Mouse (Mus musculus) limb, embryonic 10.5 days (tissue): ENCODE results near the gene Vamp3. TPM values are rescaled to one million over a fixed set of nuclear protein-coding genes. Genes with fewer than 3 reads are reported as not detected.

Source experiments
- polyA plus RNA-seq: library from polyadenylated mRNA; unstranded; fragments of >200 nt; fragmentation: Nextera tagmentation; extraction: Ambion mirVana; gene quantifications from 2 replicates; pipeline ENCODE4 v1.2.1, GENCODE M21; 2016

Vamp3 gene
- polyA plus RNA-seq, 1 experiment from 2014 or later: 113 TPM

Other genes starting within 250 kb of the Vamp3 start
- gene Errfi1, start 204.0 kb downstream of the Vamp3 start, polyA plus RNA-seq: 25.2 and 25.9 TPM in 2 replicates
- gene Park7, start 143.5 kb downstream of the Vamp3 start, polyA plus RNA-seq: 526 and 559 TPM in 2 replicates
- 0.59 and 1.1 TPM in 2 replicates for gene Tnfrsf9, start 143.4 kb downstream of the Vamp3 start, polyA plus RNA-seq
- not detected in 2 replicates for gene Uts2, start 60.9 kb downstream of the Vamp3 start, polyA plus RNA-seq
- gene Per3, start 13.3 kb downstream of the Vamp3 start, polyA plus RNA-seq: 4.7 and 7.0 TPM in 2 replicates
- gene Gm13090, start 31.6 kb upstream of the Vamp3 start, polyA plus RNA-seq: not detected in 2 replicates